Mouse (Mus musculus): Measurements from ENCODE around the gene Zc3h18. TPM values are rescaled to one million over a fixed set of nuclear protein-coding genes. Genes with fewer than 3 reads are reported as not detected.

Gene Zc3h18
- polyA plus RNA-seq, 1 experiment: 35.3 TPM

DNA sequence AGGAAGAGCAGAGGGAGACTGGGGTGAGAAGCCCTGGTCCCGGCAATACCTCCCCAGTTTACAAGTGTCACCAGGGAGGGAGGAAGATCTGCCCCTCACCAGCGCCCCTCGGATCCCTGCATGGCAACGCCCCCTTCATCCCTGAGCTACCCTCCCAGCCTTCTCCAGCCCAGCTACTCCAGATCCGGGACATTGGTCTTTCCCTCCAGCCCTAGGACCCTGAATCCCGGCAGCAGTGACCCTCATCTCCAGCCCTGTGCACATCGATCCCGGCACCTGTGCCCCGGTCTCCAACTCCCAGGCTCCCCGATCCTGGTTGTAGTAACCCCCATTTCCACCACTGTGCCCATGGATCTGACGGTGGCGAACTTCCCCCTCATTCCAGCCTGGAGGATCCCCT lies 66.4 kb downstream of the Zc3h18 start:
- Histone ChIP-seq H3K4me3 (ENCODE audit: insufficient read depth, low read length) (peak overlapping the region; percentile 91), H3K27ac (ENCODE audit: insufficient read depth, low read depth, low read length) (peak overlapping the region; percentile 75), H3K4me1 (ENCODE audit: control insufficient read depth, insufficient read depth, low read length) (peaks cover 16% of the 10 kb centered on the region)
- TF ChIP-seq CTCF (IDR thresholded peaks at IDR 0.05; ENCODE audit: low read depth, low read length) (no peak), POLR2A (IDR thresholded peaks at IDR 0.05; ENCODE audit: borderline replicate concordance, low read depth, low read length) (no peak)

- TF ChIP-seq CTCF (IDR thresholded peaks at IDR 0.05; ENCODE audit: low read depth, low read length) (no peak), POLR2A (IDR thresholded peaks at IDR 0.05; ENCODE audit: borderline replicate concordance, low read depth, low read length) (no peak)
- peaks cover 12% of the 10 kb centered on the region for H3K4me1 ChIP-seq (ENCODE audit: control insufficient read depth, insufficient read depth, low read length)
These were observed 67.0 kb downstream of the Zc3h18 start, which contains the start of gene Mvd for GRCm38 (mm10) chr8:122443262-122444006. Gene Mvd (minus strand): TSS chr8:122443422.

GRCm38 (mm10) chr8:122444058-122444748 lies 67.8 kb downstream of the Zc3h18 start:
- H3K27ac ChIP-seq (ENCODE audit: insufficient read depth, low read depth, low read length): peak overlapping the region; percentile 76
- H3K4me3 ChIP-seq (ENCODE audit: insufficient read depth, low read length): peak overlapping the region; percentile 62
- peaks cover 6% of the 10 kb centered on the region; the same call in 1 of the 2 replicates for H3K4me1 ChIP-seq (ENCODE audit: control insufficient read depth, insufficient read depth, low read length)
- TF ChIP-seq POLR2A (IDR thresholded peaks at IDR 0.05; ENCODE audit: borderline replicate concordance, low read depth, low read length) (no peak), CTCF (IDR thresholded peaks at IDR 0.05; ENCODE audit: low read depth, low read length) (no peak)

More at GRCm38 (mm10) chr8:122443262-122444006, 67.0 kb downstream of the Zc3h18 start, which contains the start of gene Mvd:
- Histone ChIP-seq H3K27ac (ENCODE audit: insufficient read depth, low read depth, low read length) (peak within 1 kb of the TSS; percentile 76), H3K4me3 (ENCODE audit: insufficient read depth, low read length) (peak within 1 kb of the TSS; percentile 91)

DNA sequence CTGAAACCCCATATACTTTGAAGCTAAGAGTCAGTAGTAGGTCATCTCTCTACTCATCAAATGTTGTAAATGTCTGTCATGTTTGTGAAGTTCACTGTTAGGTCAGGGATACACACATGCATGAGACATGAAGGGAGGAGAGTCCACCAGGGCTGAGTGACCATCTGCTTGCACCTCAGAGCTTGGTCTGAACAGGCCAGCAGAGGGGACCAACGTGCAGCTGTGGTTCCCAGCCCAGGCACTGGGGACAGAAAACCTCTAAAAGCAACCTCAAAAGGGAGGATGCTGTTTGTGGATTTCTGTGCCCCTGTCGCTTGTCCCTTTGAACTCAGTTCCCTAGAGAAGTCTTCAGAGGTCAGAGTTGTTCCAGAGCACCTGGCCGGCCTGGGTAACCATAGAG lies 68.8 kb downstream of the Zc3h18 start:
- no peak overlapping the region for H3K4me3 ChIP-seq (ENCODE audit: insufficient read depth, low read length)
- peaks cover 4% of the 10 kb centered on the region; the same call in 1 of the 2 replicates for H3K4me1 ChIP-seq (ENCODE audit: control insufficient read depth, insufficient read depth, low read length)
- no peak for TF ChIP-seq CTCF (IDR thresholded peaks at IDR 0.05; ENCODE audit: low read depth, low read length)
- TF ChIP-seq POLR2A (IDR thresholded peaks at IDR 0.05; ENCODE audit: borderline replicate concordance, low read depth, low read length): no peak
- no peak overlapping the region for H3K27ac ChIP-seq (ENCODE audit: insufficient read depth, low read depth, low read length)

- Histone ChIP-seq H3K4me3 (ENCODE audit: insufficient read depth, low read length) (no peak overlapping the region), H3K27ac (ENCODE audit: insufficient read depth, low read depth, low read length) (no peak overlapping the region), H3K4me1 (ENCODE audit: control insufficient read depth, insufficient read depth, low read length) (peaks cover 7% of the 10 kb centered on the region)
- no peak for TF ChIP-seq CTCF (IDR thresholded peaks at IDR 0.05; ENCODE audit: low read depth, low read length)
- no peak for TF ChIP-seq POLR2A (IDR thresholded peaks at IDR 0.05; ENCODE audit: borderline replicate concordance, low read depth, low read length)
These were observed 74.8 kb downstream of the Zc3h18 start for GRCm38 (mm10) chr8:122451161-122451703.

- no peak for TF ChIP-seq CTCF (IDR thresholded peaks at IDR 0.05; ENCODE audit: low read depth, low read length)
- no peak for TF ChIP-seq POLR2A (IDR thresholded peaks at IDR 0.05; ENCODE audit: borderline replicate concordance, low read depth, low read length)
- no peak overlapping the region for H3K4me3 ChIP-seq (ENCODE audit: insufficient read depth, low read length)
- H3K27ac ChIP-seq (ENCODE audit: insufficient read depth, low read depth, low read length): no peak overlapping the region
- peaks cover 7% of the 10 kb centered on the region for H3K4me1 ChIP-seq (ENCODE audit: control insufficient read depth, insufficient read depth, low read length)
These were observed 75.7 kb downstream of the Zc3h18 start for GRCm38 (mm10) chr8:122452154-122452553.

DNA sequence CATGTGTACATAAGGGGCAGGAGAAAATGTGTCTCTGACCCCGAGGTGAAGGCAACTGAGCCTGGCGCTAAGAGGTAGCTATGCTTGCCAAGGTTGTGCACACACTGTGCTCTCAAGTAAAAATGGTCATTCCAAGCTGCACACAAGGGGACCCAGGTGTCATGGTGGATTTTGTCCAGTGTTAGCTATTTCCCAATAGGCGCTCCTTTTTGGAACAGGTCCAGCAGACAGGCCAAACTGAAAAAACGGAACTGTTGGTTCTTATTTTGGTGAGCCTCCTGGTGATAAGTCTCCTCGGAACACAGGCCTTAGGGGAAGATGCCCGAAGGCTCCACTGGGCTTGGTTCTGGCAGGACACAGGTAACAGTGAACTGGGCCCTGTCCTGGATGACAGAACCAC lies 78.0 kb downstream of the Zc3h18 start:
- Histone ChIP-seq H3K4me1 (ENCODE audit: control insufficient read depth, insufficient read depth, low read length) (peaks cover 8% of the 10 kb centered on the region), H3K4me3 (ENCODE audit: insufficient read depth, low read length) (no peak overlapping the region), H3K27ac (ENCODE audit: insufficient read depth, low read depth, low read length) (no peak overlapping the region)
- no peak for TF ChIP-seq CTCF (IDR thresholded peaks at IDR 0.05; ENCODE audit: low read depth, low read length)
- no peak for TF ChIP-seq POLR2A (IDR thresholded peaks at IDR 0.05; ENCODE audit: borderline replicate concordance, low read depth, low read length)

- H3K27ac ChIP-seq (ENCODE audit: insufficient read depth, low read depth, low read length): no peak overlapping the region
- no peak for TF ChIP-seq POLR2A (IDR thresholded peaks at IDR 0.05; ENCODE audit: borderline replicate concordance, low read depth, low read length)
- H3K4me3 ChIP-seq (ENCODE audit: insufficient read depth, low read length): no peak overlapping the region
- H3K4me1 ChIP-seq (ENCODE audit: control insufficient read depth, insufficient read depth, low read length): peaks cover 14% of the 10 kb centered on the region
These were observed 80.8 kb downstream of the Zc3h18 start for GRCm38 (mm10) chr8:122457171-122457570.

GRCm38 (mm10) chr8:122459218-122459900 lies 83.0 kb downstream of the Zc3h18 start:
- H3K4me3 ChIP-seq (ENCODE audit: insufficient read depth, low read length): no peak overlapping the region

More at GRCm38 (mm10) chr8:122459218-122459900, 83.0 kb downstream of the Zc3h18 start:
- Histone ChIP-seq H3K27ac (ENCODE audit: insufficient read depth, low read depth, low read length) (no peak overlapping the region), H3K4me1 (ENCODE audit: control insufficient read depth, insufficient read depth, low read length) (peaks cover 21% of the 10 kb centered on the region)
- TF ChIP-seq CTCF (IDR thresholded peaks at IDR 0.05; ENCODE audit: low read depth, low read length): no peak
- TF ChIP-seq POLR2A (IDR thresholded peaks at IDR 0.05; ENCODE audit: borderline replicate concordance, low read depth, low read length): no peak
